Mouse (Mus musculus): ENCODE measurements at regions not wholly inside any gene's neighbourhood (a gene's known extent, or its start where the extent isn't known, plus 50 kb on each side); places are given as distances from the start of the nearest gene placed in this dataset.

DNA sequence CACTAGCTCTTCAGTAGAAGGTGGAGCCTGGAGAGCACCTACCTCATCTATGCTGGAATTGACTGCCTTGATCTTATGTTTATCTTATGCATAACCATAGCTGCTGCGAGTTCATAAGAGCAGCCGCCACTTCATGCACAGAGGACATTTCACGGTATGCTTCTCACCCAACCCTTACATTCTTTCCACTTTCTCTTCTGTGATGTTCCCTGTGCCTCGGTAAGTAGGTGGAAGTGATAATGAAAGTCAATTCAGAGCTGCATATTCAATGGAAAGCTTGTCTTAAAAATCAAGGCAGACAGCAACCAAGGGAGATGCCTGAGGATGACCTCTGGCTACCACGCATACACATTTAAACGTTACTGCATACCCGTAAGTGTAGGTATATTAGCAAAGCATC lies 548.9 kb upstream of the Castor2 start:
- TF ChIP-seq CTCF (IDR thresholded peaks at IDR 0.05; ENCODE audit: extremely low read depth, insufficient read depth, insufficient read length, insufficient replicate concordance) (no peak), POLR2A (IDR thresholded peaks at IDR 0.05; ENCODE audit: low read depth, low read length) (no peak)
- Histone ChIP-seq H3K4me3 (ENCODE audit: extremely low read depth, insufficient read depth, insufficient read length) (no peak overlapping the region), H3K27ac (ENCODE audit: insufficient read depth, low read length) (no peak overlapping the region), H3K4me1 (ENCODE audit: control insufficient read depth, insufficient read depth, insufficient read length) (no peaks in the 10 kb centered on the region), H3K27me3 (ENCODE audit: control insufficient read depth, insufficient read depth, low read length) (no peaks in the 10 kb centered on the region), H3K36me3 (ENCODE audit: control insufficient read depth, insufficient read depth, low read length) (no peaks in the 10 kb centered on the region)
- 86% methylated on average over 7 of the region's 7 CpGs for WGBS
- DNase-seq (ENCODE audit: low read depth in 1 of 2, low spot score in 2 of 2): no peak

DNA sequence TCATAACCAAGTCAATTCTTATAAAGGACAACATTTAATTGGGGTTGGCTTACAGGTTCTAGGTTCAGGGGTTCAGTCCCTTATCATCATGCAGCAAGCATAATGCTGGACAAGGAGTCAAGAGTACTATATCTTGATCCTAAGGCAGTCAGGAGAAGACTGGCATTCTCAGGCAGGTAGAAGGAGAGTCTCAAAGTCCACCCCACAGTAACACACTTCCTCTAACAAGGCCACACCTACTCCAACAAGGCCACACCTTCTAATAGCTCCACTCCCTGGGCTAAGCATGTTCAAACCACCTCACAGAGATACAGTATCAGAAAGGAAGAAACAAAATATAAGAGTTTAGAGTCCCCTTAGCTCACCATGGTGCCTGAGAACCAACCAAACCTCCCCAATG lies 557.3 kb upstream of the Castor2 start:
- no peak for DNase-seq (ENCODE audit: low read depth in 1 of 2, low spot score in 2 of 2)
- Histone ChIP-seq H3K36me3 (ENCODE audit: control insufficient read depth, insufficient read depth, low read length) (no peaks in the 10 kb centered on the region), H3K4me1 (ENCODE audit: control insufficient read depth, insufficient read depth, insufficient read length) (no peaks in the 10 kb centered on the region), H3K4me3 (ENCODE audit: extremely low read depth, insufficient read depth, insufficient read length) (no peak overlapping the region), H3K27me3 (ENCODE audit: control insufficient read depth, insufficient read depth, low read length) (no peaks in the 10 kb centered on the region), H3K27ac (ENCODE audit: insufficient read depth, low read length) (no peak overlapping the region)
- TF ChIP-seq POLR2A (IDR thresholded peaks at IDR 0.05; ENCODE audit: low read depth, low read length): no peak
- no peak for TF ChIP-seq CTCF (IDR thresholded peaks at IDR 0.05; ENCODE audit: extremely low read depth, insufficient read depth, insufficient read length, insufficient replicate concordance)

GRCm38 (mm10) chr5:133532678-133533077 lies 566.8 kb upstream of the Castor2 start:
- no peak for TF ChIP-seq CTCF (IDR thresholded peaks at IDR 0.05; ENCODE audit: extremely low read depth, insufficient read depth, insufficient read length, insufficient replicate concordance)
- no peak for TF ChIP-seq POLR2A (IDR thresholded peaks at IDR 0.05; ENCODE audit: low read depth, low read length)
- Histone ChIP-seq H3K27me3 (ENCODE audit: control insufficient read depth, insufficient read depth, low read length) (no peaks in the 10 kb centered on the region), H3K4me3 (ENCODE audit: extremely low read depth, insufficient read depth, insufficient read length) (no peak overlapping the region), H3K4me1 (ENCODE audit: control insufficient read depth, insufficient read depth, insufficient read length) (no peaks in the 10 kb centered on the region), H3K36me3 (ENCODE audit: control insufficient read depth, insufficient read depth, low read length) (no peaks in the 10 kb centered on the region), H3K27ac (ENCODE audit: insufficient read depth, low read length) (no peak overlapping the region)
- no peak for DNase-seq (ENCODE audit: low read depth in 1 of 2, low spot score in 2 of 2)

GRCm38 (mm10) chr5:133505661-133506060 lies 593.9 kb upstream of the Castor2 start:
- Histone ChIP-seq H3K4me1 (ENCODE audit: control insufficient read depth, insufficient read depth, insufficient read length) (no peaks in the 10 kb centered on the region), H3K27ac (ENCODE audit: insufficient read depth, low read length) (no peak overlapping the region), H3K27me3 (ENCODE audit: control insufficient read depth, insufficient read depth, low read length) (no peaks in the 10 kb centered on the region), H3K4me3 (ENCODE audit: extremely low read depth, insufficient read depth, insufficient read length) (no peak overlapping the region), H3K36me3 (ENCODE audit: control insufficient read depth, insufficient read depth, low read length) (no peaks in the 10 kb centered on the region)
- no peak for DNase-seq (ENCODE audit: low read depth in 1 of 2, low spot score in 2 of 2)
- TF ChIP-seq CTCF (IDR thresholded peaks at IDR 0.05; ENCODE audit: extremely low read depth, insufficient read depth, insufficient read length, insufficient replicate concordance): no peak
- TF ChIP-seq POLR2A (IDR thresholded peaks at IDR 0.05; ENCODE audit: low read depth, low read length): no peak
- 71% methylated on average over 2 of the region's 2 CpGs for WGBS

DNA sequence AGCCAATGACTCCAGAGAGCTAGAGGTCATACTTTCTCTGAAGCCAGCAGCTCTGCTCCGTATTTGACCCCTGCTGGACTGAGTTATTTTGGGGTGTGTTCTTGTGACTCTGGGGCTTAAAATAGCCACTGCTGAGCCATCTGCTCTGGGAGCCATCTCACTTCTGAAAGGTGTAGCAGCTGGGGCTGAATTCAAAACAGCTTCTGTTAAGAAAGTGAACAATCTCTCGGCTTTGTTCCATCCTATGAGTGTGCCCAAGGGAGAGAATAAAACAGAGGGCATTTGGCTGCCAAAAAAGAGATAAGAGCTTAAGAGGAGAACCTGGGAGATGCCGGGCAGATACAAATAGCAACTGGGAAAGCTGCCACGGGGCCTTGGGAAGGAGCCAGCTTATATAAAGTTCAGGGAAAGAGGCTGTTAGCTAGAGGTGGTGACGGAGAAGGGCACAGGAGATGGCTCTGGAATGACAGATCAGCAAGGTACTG lies 611.7 kb upstream of the Castor2 start:
- WGBS: 69% methylated on average over 5 of the region's 5 CpGs

GRCm38 (mm10) chr5:133482291-133483086 lies 617.0 kb upstream of the Castor2 start:
- TF ChIP-seq POLR2A (IDR thresholded peaks at IDR 0.05; ENCODE audit: low read depth, low read length): no peak
- TF ChIP-seq CTCF (IDR thresholded peaks at IDR 0.05; ENCODE audit: extremely low read depth, insufficient read depth, insufficient read length, insufficient replicate concordance): no peak

More for the DNA sequence above, 611.7 kb upstream of the Castor2 start:
- TF ChIP-seq POLR2A (IDR thresholded peaks at IDR 0.05; ENCODE audit: low read depth, low read length) (no peak), CTCF (IDR thresholded peaks at IDR 0.05; ENCODE audit: extremely low read depth, insufficient read depth, insufficient read length, insufficient replicate concordance) (no peak)
- Histone ChIP-seq H3K4me1 (ENCODE audit: control insufficient read depth, insufficient read depth, insufficient read length) (no peaks in the 10 kb centered on the region), H3K4me3 (ENCODE audit: extremely low read depth, insufficient read depth, insufficient read length) (no peak overlapping the region), H3K36me3 (ENCODE audit: control insufficient read depth, insufficient read depth, low read length) (no peaks in the 10 kb centered on the region), H3K27ac (ENCODE audit: insufficient read depth, low read length) (no peak overlapping the region), H3K27me3 (ENCODE audit: control insufficient read depth, insufficient read depth, low read length) (no peaks in the 10 kb centered on the region)
- DNase-seq (ENCODE audit: low read depth in 1 of 2, low spot score in 2 of 2): no peak

GRCm38 (mm10) chr5:133479205-133479604 lies 620.3 kb upstream of the Castor2 start:
- no peaks in the 10 kb centered on the region for H3K36me3 ChIP-seq (ENCODE audit: control insufficient read depth, insufficient read depth, low read length)
- no peak for DNase-seq (ENCODE audit: low read depth in 1 of 2, low spot score in 2 of 2)
- WGBS: 84% methylated on average over 6 of the region's 6 CpGs
- H3K4me3 ChIP-seq (ENCODE audit: extremely low read depth, insufficient read depth, insufficient read length): no peak overlapping the region
- H3K27ac ChIP-seq (ENCODE audit: insufficient read depth, low read length): no peak overlapping the region
- H3K27me3 ChIP-seq (ENCODE audit: control insufficient read depth, insufficient read depth, low read length): no peaks in the 10 kb centered on the region
- TF ChIP-seq CTCF (IDR thresholded peaks at IDR 0.05; ENCODE audit: extremely low read depth, insufficient read depth, insufficient read length, insufficient replicate concordance) (no peak), POLR2A (IDR thresholded peaks at IDR 0.05; ENCODE audit: low read depth, low read length) (no peak)
- no peaks in the 10 kb centered on the region for H3K4me1 ChIP-seq (ENCODE audit: control insufficient read depth, insufficient read depth, insufficient read length)

More at GRCm38 (mm10) chr5:133482291-133483086, 617.0 kb upstream of the Castor2 start:
- Histone ChIP-seq H3K27me3 (ENCODE audit: control insufficient read depth, insufficient read depth, low read length) (no peaks in the 10 kb centered on the region), H3K27ac (ENCODE audit: insufficient read depth, low read length) (no peak overlapping the region), H3K4me1 (ENCODE audit: control insufficient read depth, insufficient read depth, insufficient read length) (no peaks in the 10 kb centered on the region), H3K4me3 (ENCODE audit: extremely low read depth, insufficient read depth, insufficient read length) (no peak overlapping the region), H3K36me3 (ENCODE audit: control insufficient read depth, insufficient read depth, low read length) (no peaks in the 10 kb centered on the region)
- WGBS: 82% methylated on average over 14 of the region's 14 CpGs
- DNase-seq (ENCODE audit: low read depth in 1 of 2, low spot score in 2 of 2): no peak
